8 mouse cellular contexts compared by ENCODE assay signal in the genomic region with DNA sequence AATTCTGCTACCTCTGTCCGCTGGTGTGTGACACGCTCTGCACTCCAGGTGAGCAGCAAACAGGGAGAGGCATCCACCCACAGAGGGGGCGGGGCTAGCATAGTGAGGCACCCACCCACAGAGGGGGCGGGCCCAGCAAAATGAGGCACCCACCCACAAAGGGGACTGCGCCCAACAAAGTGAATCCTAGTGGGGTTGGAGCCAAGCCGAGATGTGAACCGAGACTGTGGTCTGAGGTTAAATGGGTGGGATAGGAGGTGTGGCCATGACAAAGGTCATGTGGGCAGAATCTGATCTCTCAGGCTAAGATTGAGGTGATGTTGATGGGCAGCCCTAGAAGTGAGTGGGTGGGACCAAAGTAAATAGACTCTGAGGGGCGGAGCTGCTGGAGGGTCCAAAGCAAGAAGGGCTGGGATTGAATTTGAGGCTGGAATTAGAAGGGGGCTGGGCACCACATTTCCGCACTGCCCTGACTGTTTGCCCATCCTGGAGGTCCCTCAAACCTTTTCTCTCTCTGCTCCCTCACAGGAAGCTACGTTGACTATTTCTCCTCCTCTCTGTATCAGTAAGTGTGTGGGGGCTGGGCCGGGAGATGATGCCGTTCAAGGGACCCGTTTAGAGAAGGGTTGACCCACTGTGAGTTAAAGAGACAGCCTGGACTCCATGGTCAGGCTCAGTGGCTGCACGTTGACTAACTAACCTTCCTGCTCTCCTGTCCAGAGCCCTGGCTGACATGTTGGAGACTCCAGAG. TPM values are rescaled to one million over a fixed set of nuclear protein-coding genes. Genes with fewer than 3 reads are reported as not detected.
DNase-seq lines count a peak whose midpoint lies in the region; ATAC-seq lines count a peak whose summit lies in the region.

No protein-coding gene starts in this region.

- 3% methylated on average over 14 of the region's 14 CpGs for WGBS in intestine, embryonic 16.5 days
- 3% methylated on average over 14 of the region's 14 CpGs for WGBS in liver, embryonic 16.5 days (ENCODE audit: insufficient replicate concordance)
- WGBS in neural tube, embryonic 15.5 days = 6% methylated on average over 14 of the region's 14 CpGs

- intact Hi-C loops in left cerebral cortex, postnatal 4 days (cut with DNase I) = no loop called here

- peak overlapping the region; percentile 75 for H3K9ac ChIP-seq in intestine, embryonic 16.5 days (ENCODE audit: low read depth, low read length)
- no peak overlapping the region for H3K9ac ChIP-seq in liver, embryonic 16.5 days (ENCODE audit: low read depth, low read length)
- H3K9ac ChIP-seq in neural tube, embryonic 15.5 days (replicated peaks) = no peak overlapping the region; the same call in 1 of the 2 replicates

- H3K4me2 ChIP-seq in intestine, embryonic 16.5 days (ENCODE audit: low read depth, low read length) = peak overlapping the region; percentile 95
- H3K4me2 ChIP-seq in liver, embryonic 16.5 days (ENCODE audit: low read depth, low read length) = peak overlapping the region; percentile 80
- peak overlapping the region; percentile 61 for H3K4me2 ChIP-seq in neural tube, embryonic 15.5 days

- DNase-seq in left cerebral cortex, postnatal 4 days = peak; percentile 29
- no peak for DNase-seq in left cerebral cortex, adult 9 months (ENCODE audit: low spot score in 2 of 2)
- peak; percentile 66 for DNase-seq in embryo, embryonic 11 days
- no peak for DNase-seq in layer of hippocampus, adult 11-12 months (ENCODE audit: low spot score)

- H3K27me3 ChIP-seq in intestine, embryonic 16.5 days (replicated peaks; ENCODE audit: control insufficient read depth, insufficient read depth, low read length) = no peaks in the 10 kb centered on the region
- H3K27me3 ChIP-seq in liver, embryonic 16.5 days (ENCODE audit: control insufficient read depth, insufficient read depth, low read depth, low read length) = peaks cover 55% of the 10 kb centered on the region
- peaks cover 17% of the 10 kb centered on the region for H3K27me3 ChIP-seq in neural tube, embryonic 15.5 days (replicated peaks)

- no peaks in the 10 kb centered on the region for H3K9me3 ChIP-seq in intestine, embryonic 16.5 days (ENCODE audit: control insufficient read depth, low read length)
- H3K9me3 ChIP-seq in liver, embryonic 16.5 days (replicated peaks; ENCODE audit: control insufficient read depth, low read length) = no peaks in the 10 kb centered on the region
- H3K9me3 ChIP-seq in neural tube, embryonic 15.5 days (replicated peaks) = no peaks in the 10 kb centered on the region

- peak overlapping the region; percentile 64 for H3K4me3 ChIP-seq in intestine, embryonic 16.5 days (ENCODE audit: low read length)
- H3K4me3 ChIP-seq in liver, embryonic 16.5 days (ENCODE audit: low read depth, low read length) = no peak overlapping the region
- H3K4me3 ChIP-seq in neural tube, embryonic 15.5 days (replicated peaks) = no peak overlapping the region

- peak; percentile 25 for ATAC-seq in intestine, embryonic 16.5 days
- ATAC-seq in liver, embryonic 16.5 days (ENCODE audit: low read depth) = peak; percentile 14; the same call in 1 of the 2 replicates
- ATAC-seq in neural tube, embryonic 15.5 days (ENCODE audit: low FRiP score) = no peak
- ATAC-seq in frontal cortex, adult (ENCODE audit: low TSS enrichment) = no peak

- peak overlapping the region; percentile 82 for H3K27ac ChIP-seq in intestine, embryonic 16.5 days (ENCODE audit: low read length)
- no peak overlapping the region for H3K27ac ChIP-seq in liver, embryonic 16.5 days (ENCODE audit: low read length)
- no peak overlapping the region for H3K27ac ChIP-seq in neural tube, embryonic 15.5 days (replicated peaks)

- H3K36me3 ChIP-seq in intestine, embryonic 16.5 days (ENCODE audit: control insufficient read depth, insufficient read depth, low read length) = no peaks in the 10 kb centered on the region
- H3K36me3 ChIP-seq in liver, embryonic 16.5 days (ENCODE audit: control insufficient read depth, insufficient read depth) = no peaks in the 10 kb centered on the region
- H3K36me3 ChIP-seq in neural tube, embryonic 15.5 days = peaks cover 7% of the 10 kb centered on the region; the same call in 1 of the 2 replicates

- peaks cover 52% of the 10 kb centered on the region for H3K4me1 ChIP-seq in intestine, embryonic 16.5 days (ENCODE audit: control insufficient read depth, insufficient read depth, low read length)
- H3K4me1 ChIP-seq in liver, embryonic 16.5 days (ENCODE audit: control insufficient read depth, low read depth, low read length) = peaks cover 34% of the 10 kb centered on the region
- H3K4me1 ChIP-seq in neural tube, embryonic 15.5 days = peaks cover 44% of the 10 kb centered on the region

RNA-seq across cellular contexts. Expression of a gene that starts 3.2 kb away (rescaled TPM):
- under 1 TPM; 0.36 to 0.38 TPM for total RNA-seq in left cerebral cortex, postnatal 4 days (2021)
- 0.86 and 1.4 TPM in 2 replicates for polyA plus RNA-seq in intestine, embryonic 16.5 days (2015; fragmentation: Nextera tagmentation; extraction: Ambion mirVana)
- polyA plus RNA-seq in liver, embryonic 16.5 days (2015; fragmentation: Nextera tagmentation; extraction: Ambion mirVana) = 0.39 and 0.60 TPM in 2 replicates
- 0.75 and 0.79 TPM in 2 replicates for polyA plus RNA-seq in neural tube, embryonic 15.5 days (2015; fragmentation: Nextera tagmentation; extraction: Ambion mirVana)

RNA-seq across cellular contexts. Expression of a gene that starts 4.8 kb away (rescaled TPM):
- total RNA-seq in left cerebral cortex, postnatal 4 days (2021) = 10 to 100 TPM; 32.1 to 33.8 TPM
- polyA plus RNA-seq in intestine, embryonic 16.5 days (2015; fragmentation: Nextera tagmentation; extraction: Ambion mirVana) = 33.4 and 36.3 TPM in 2 replicates
- 0.85 and 1.7 TPM in 2 replicates for polyA plus RNA-seq in liver, embryonic 16.5 days (2015; fragmentation: Nextera tagmentation; extraction: Ambion mirVana)
- polyA plus RNA-seq in neural tube, embryonic 15.5 days (2015; fragmentation: Nextera tagmentation; extraction: Ambion mirVana) = 9.4 and 12.0 TPM in 2 replicates

RNA-seq across cellular contexts. Expression of a gene that starts 28.5 kb away (rescaled TPM):
- 100 to 1,000 TPM; 106 to 108 TPM for total RNA-seq in left cerebral cortex, postnatal 4 days (2021)
- 10.3 and 12.0 TPM in 2 replicates for polyA plus RNA-seq in intestine, embryonic 16.5 days (2015; fragmentation: Nextera tagmentation; extraction: Ambion mirVana)
- polyA plus RNA-seq in liver, embryonic 16.5 days (2015; fragmentation: Nextera tagmentation; extraction: Ambion mirVana) = 0.15 and 0.19 TPM in 2 replicates
- 27.3 and 29.5 TPM in 2 replicates for polyA plus RNA-seq in neural tube, embryonic 15.5 days (2015; fragmentation: Nextera tagmentation; extraction: Ambion mirVana)

RNA-seq across cellular contexts. Expression of a gene that starts 32.0 kb away (rescaled TPM):
- 10 to 100 TPM; 60.4 to 68.3 TPM for total RNA-seq in left cerebral cortex, postnatal 4 days (2021)
- polyA plus RNA-seq in intestine, embryonic 16.5 days (2015; fragmentation: Nextera tagmentation; extraction: Ambion mirVana) = 1.2 and 2.7 TPM in 2 replicates
- not detected in 2 replicates for polyA plus RNA-seq in liver, embryonic 16.5 days (2015; fragmentation: Nextera tagmentation; extraction: Ambion mirVana)
- 48.2 and 58.3 TPM in 2 replicates for polyA plus RNA-seq in neural tube, embryonic 15.5 days (2015; fragmentation: Nextera tagmentation; extraction: Ambion mirVana)

RNA-seq across cellular contexts. Expression of a gene that starts 57.2 kb away (rescaled TPM):
- total RNA-seq in left cerebral cortex, postnatal 4 days (2021) = 100 to 1,000 TPM; 453 to 460 TPM
- polyA plus RNA-seq in intestine, embryonic 16.5 days (2015; fragmentation: Nextera tagmentation; extraction: Ambion mirVana) = 139 and 150 TPM in 2 replicates
- 64.2 and 70.1 TPM in 2 replicates for polyA plus RNA-seq in liver, embryonic 16.5 days (2015; fragmentation: Nextera tagmentation; extraction: Ambion mirVana)
- polyA plus RNA-seq in neural tube, embryonic 15.5 days (2015; fragmentation: Nextera tagmentation; extraction: Ambion mirVana) = 166 and 190 TPM in 2 replicates

Comparison
In these comparisons a context has a peak if more than half of its experiments do, and no peak if none do; other contexts are left out.
1. DNase-seq: peak in left cerebral cortex, postnatal 4 days (single experiment) and embryo, embryonic 11 days (single experiment); none in left cerebral cortex, adult 9 months (0 of 2) and layer of hippocampus, adult 11-12 months (single experiment).
2. ATAC-seq: peak in intestine, embryonic 16.5 days (single experiment) and liver, embryonic 16.5 days (single experiment); none in neural tube, embryonic 15.5 days (single experiment) and frontal cortex, adult (single experiment).
3. Peak in every context shown above with its lines, with median percentiles within 50 percentile points of each other: H3K4me2 ChIP-seq.